Mouse (Mus musculus) midbrain, embryonic 11.5 days (tissue): Measurements from ENCODE around the gene Gm26661. TPM values are rescaled to one million over a fixed set of nuclear protein-coding genes. Genes with fewer than 3 reads are reported as not detected.

Experiments used
- ATAC-seq: fragments of 200-750 bp; cut with Nextera tagmentation; 2 replicates; pipeline ENCODE4 v1.8.0; 2017; ENCODE audit warnings: moderate TSS enrichment, moderate library complexity; ENCODE audit not compliant: low FRiP score
- DNase-seq: peaks from one replicate; pipeline ENCODE4 v3.0.0; 2015; ENCODE audit warnings: low spot score; ENCODE audit errors: missing footprints
- H3K27ac ChIP-seq: fragments of 300-500 bp; sonication (generic); 2 replicates; pipeline ENCODE4 v1.5.1; 2014; ENCODE audit warnings: low read depth, low read length
- H3K27me3 ChIP-seq: fragments of 300-500 bp; sonication (generic); 2 replicates; pipeline ENCODE4 v1.6.1; 2014; ENCODE audit warnings: mild to moderate bottlenecking, low read length, moderate library complexity, mixed read lengths; ENCODE audit not compliant: control insufficient read depth, insufficient read depth
- H3K36me3 ChIP-seq: fragments of 300-500 bp; sonication (generic); 2 replicates; pipeline ENCODE4 v1.6.1; 2014; ENCODE audit warnings: mild to moderate bottlenecking, low read length, moderate library complexity, mixed read lengths; ENCODE audit not compliant: control insufficient read depth, insufficient read depth
- H3K4me1 ChIP-seq: fragments of 300-500 bp; sonication (generic); 2 replicates; pipeline ENCODE4 v1.6.1; 2014; ENCODE audit warnings: low read length; ENCODE audit not compliant: control insufficient read depth, insufficient read depth
- H3K4me2 ChIP-seq: fragments of 300-500 bp; sonication (generic); 2 replicates; pipeline ENCODE4 v1.6.1; 2014; ENCODE audit warnings: mild to moderate bottlenecking, moderate library complexity
- H3K4me3 ChIP-seq: fragments of 300-500 bp; sonication (generic); 2 replicates; pipeline ENCODE4 v1.5.1; 2014; ENCODE audit warnings: low read depth, low read length
- H3K9ac ChIP-seq: fragments of 300-500 bp; sonication (generic); 2 replicates; pipeline ENCODE4 v1.6.1; 2014; ENCODE audit warnings: low read length
- H3K9me3 ChIP-seq: fragments of 300-500 bp; sonication (generic); 2 replicates; pipeline ENCODE4 v1.6.1; 2016; ENCODE audit warnings: low read length; ENCODE audit not compliant: control insufficient read depth
- WGBS: fragments of 180-500 bp; shearing (Covaris S2); extraction: QIAGEN DNeasy Blood & Tissue Kit; methylation state at CpG from one replicate; pipeline ENCODE4 v1.1.7; 2014; 5-methylcytosine and 5-hydroxymethylcytosine counted together
- polyA plus RNA-seq: library from polyadenylated mRNA; unstranded; fragments of >200 nt; fragmentation: Nextera tagmentation; extraction: Ambion mirVana; gene quantifications from 2 replicates; pipeline ENCODE4 v1.2.1, GENCODE M21; 2014

Gm26661 gene
- polyA plus RNA-seq, 1 experiment from 2014 or later = not detected

DNA sequence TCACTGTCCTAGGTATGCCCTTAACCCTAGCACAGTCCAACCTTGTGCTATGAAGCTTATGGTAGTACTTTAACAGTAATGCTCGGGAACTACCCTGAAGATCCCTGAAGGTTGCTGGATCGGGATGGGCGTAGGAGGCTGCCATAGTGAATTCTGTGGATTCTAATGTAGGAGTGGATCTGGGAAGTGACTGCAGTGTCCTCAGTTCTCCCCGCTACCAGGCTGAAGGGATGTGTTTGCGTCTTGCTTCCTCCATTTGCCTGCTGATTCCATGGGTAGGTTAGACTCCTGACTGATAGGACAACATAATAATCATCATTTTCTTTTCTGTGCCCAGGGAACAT, 41.0 kb downstream of the Gm26661 start:
- 97% methylated on average over 5 of the region's 5 CpGs for WGBS
- DNase-seq (no peak), ATAC-seq (no peak)
- Histone ChIP-seq H3K36me3 (no peaks in the 10 kb centered on the region), H3K4me3 (no peak overlapping the region), H3K4me2 (no peak overlapping the region), H3K9ac (no peak overlapping the region), H3K9me3 (no peaks in the 10 kb centered on the region), H3K27ac (no peak overlapping the region), H3K27me3 (no peaks in the 10 kb centered on the region), H3K4me1 (no peaks in the 10 kb centered on the region)

DNA sequence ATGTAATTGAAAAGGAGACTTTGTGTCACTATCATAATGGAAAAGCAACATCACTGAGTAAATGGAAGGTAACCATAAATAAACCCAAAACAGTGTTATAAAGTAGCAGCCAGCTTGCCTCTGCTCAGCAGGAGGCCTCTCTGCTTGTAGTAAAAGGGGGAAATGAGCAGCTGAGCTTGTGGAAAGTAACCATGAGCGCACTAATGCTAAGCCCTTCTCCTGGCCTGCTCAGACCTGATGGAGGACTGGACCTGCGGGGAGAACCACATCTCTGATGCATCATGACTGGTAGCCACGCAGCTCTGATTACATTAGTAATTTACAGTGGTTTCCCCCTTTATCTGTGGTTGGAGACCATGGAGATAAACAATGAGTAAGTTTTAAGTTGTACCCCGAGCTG, 42.1 kb downstream of the Gm26661 start:
- H3K27me3 ChIP-seq = no peaks in the 10 kb centered on the region
- no peaks in the 10 kb centered on the region for H3K36me3 ChIP-seq
- no peak overlapping the region for H3K4me2 ChIP-seq
- no peak for ATAC-seq
- DNase-seq = peak; percentile 6
- H3K4me3 ChIP-seq = no peak overlapping the region
- no peaks in the 10 kb centered on the region for H3K4me1 ChIP-seq
- 87% methylated on average over 4 of the region's 4 CpGs for WGBS
- H3K9me3 ChIP-seq = no peaks in the 10 kb centered on the region
- no peak overlapping the region for H3K27ac ChIP-seq
- no peak overlapping the region for H3K9ac ChIP-seq

DNA sequence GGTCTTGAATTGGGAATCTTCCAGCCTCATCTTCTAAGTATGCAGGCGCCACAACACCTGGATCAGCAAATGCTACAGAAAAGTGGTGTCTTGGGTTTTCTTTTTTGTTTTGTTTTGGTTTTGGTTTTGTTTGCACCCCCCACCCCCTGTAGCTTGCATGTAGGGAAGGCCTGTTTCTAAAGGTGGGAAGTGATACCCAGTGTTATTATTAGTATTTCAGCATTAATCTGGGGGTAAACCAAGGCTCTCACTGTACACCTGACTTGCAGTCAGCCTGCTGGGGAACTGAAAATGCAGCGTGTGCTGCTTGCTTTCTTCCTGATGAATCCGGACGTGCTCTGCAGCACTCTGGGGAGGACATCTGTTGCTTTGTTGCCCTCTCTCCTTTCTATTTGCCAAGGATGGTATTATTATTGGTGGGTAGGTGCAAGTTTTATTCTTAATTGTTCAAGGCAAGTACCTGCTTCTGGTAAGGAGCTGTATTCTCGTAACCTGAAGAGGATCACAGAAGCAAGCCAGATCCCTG, 47.2 kb downstream of the Gm26661 start:
- H3K9me3 ChIP-seq = no peaks in the 10 kb centered on the region
- 82% methylated on average over 5 of the region's 5 CpGs for WGBS
- ATAC-seq = no peak

DNA sequence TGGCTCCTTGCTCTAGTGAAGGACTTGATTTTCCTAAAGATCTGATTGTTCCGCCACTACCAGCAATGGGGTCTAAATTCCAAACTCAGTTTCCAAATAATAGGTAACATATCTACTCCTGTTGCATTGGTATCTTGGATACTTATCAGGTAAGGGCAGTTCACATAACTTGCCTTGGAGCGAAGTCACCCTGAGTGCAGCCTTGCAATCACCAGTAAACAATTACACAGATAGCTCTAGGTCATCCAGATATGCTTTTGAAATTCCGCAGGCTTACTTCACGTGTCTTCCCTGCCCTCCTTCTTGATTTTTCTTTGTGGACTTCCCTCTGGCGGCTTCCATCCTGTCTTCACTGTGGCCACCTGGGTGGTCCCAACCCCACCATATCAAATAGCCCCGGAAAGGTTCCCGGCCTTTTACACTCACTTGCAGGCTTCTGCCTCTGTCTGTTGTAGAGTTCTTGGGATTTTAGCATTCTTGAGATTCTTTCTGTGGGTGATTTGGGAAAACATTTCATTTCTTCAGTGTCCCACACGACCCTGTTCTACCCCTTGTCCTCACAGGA, 48.6 kb downstream of the Gm26661 start:
- no peak overlapping the region for H3K4me2 ChIP-seq
- no peaks in the 10 kb centered on the region for H3K9me3 ChIP-seq
- H3K27me3 ChIP-seq = no peaks in the 10 kb centered on the region
- no peak overlapping the region for H3K4me3 ChIP-seq
- H3K27ac ChIP-seq = no peak overlapping the region
- no peak overlapping the region for H3K9ac ChIP-seq
- H3K4me1 ChIP-seq = peaks cover 2% of the 10 kb centered on the region; the same call in 1 of the 2 replicates
- ATAC-seq = no peak
- H3K36me3 ChIP-seq = no peaks in the 10 kb centered on the region
- DNase-seq = peak; percentile 71
- WGBS = 58% methylated on average over 8 of the region's 8 CpGs

More for the DNA sequence above, 47.2 kb downstream of the Gm26661 start:
- Histone ChIP-seq H3K4me3 (no peak overlapping the region), H3K36me3 (no peaks in the 10 kb centered on the region), H3K4me1 (peaks cover 2% of the 10 kb centered on the region; the same call in 1 of the 2 replicates), H3K9ac (no peak overlapping the region), H3K27ac (no peak overlapping the region), H3K27me3 (no peaks in the 10 kb centered on the region), H3K4me2 (no peak overlapping the region)
- peak; percentile 39 for DNase-seq

Other genes starting within 250 kb of the Gm26661 start
- gene Gm3558, start 223.0 kb upstream of the Gm26661 start, polyA plus RNA-seq = 0.60 and 1.5 TPM in 2 replicates
- gene Gm10338, start 196.0 kb upstream of the Gm26661 start, polyA plus RNA-seq = not detected in 2 replicates
- gene Gm10128, start 147.6 kb upstream of the Gm26661 start, polyA plus RNA-seq = not detected in 2 replicates
- 10.9 and 12.0 TPM in 2 replicates for gene Flnb, start 26.4 kb downstream of the Gm26661 start, polyA plus RNA-seq
- 0.36 TPM in 1 of 2 replicates, not detected in the other for gene Gm45521, start 165.7 kb downstream of the Gm26661 start, polyA plus RNA-seq
- gene Dnase1l3, start 203.0 kb downstream of the Gm26661 start, polyA plus RNA-seq = 0.07 and 0.23 TPM in 2 replicates
- 15.6 and 16.5 TPM in 2 replicates for gene Abhd6, start 211.3 kb downstream of the Gm26661 start, polyA plus RNA-seq